Mouse (Mus musculus) cerebellum, adult 18-20 months (tissue): ENCODE measurements around the gene Folh1.
"Not testable (repeated sequence)": the region's sequence is repeated elsewhere in the genome, so short reads cannot be mapped to it uniquely, and the experiment has no call there.

Source experiments
- DNase-seq, 2 experiments: peaks; one replicate each; pipeline ENCODE4 v3.0.0; 2021

Folh1 gene

GRCm38 (mm10) chr7:86775617-86776325 lies at the start of gene Folh1:
Gene Folh1 (minus strand): TSS chr7:86775943.
- DNase-seq: peak; percentile 18 to 22

- DNase-seq: no peak
Measured at GRCm38 (mm10) chr7:86816466-86816865, 40.7 kb upstream of the Folh1 start.

- DNase-seq: not testable (repeated sequence)
Measured at GRCm38 (mm10) chr7:86815716-86816115, 40.0 kb upstream of the Folh1 start.

GRCm38 (mm10) chr7:86815241-86815640 lies 39.5 kb upstream of the Folh1 start:
- DNase-seq: not testable (repeated sequence)

- no peak for DNase-seq
Measured at GRCm38 (mm10) chr7:86794727-86795126, 19.0 kb upstream of the Folh1 start, which contains the start of gene Vmn2r77. Gene Vmn2r77 (plus strand): TSS chr7:86795027.

- DNase-seq: no peak
Measured at GRCm38 (mm10) chr7:86771621-86772020, 4.1 kb downstream of the Folh1 start.

GRCm38 (mm10) chr7:86764628-86765027 lies 11.1 kb downstream of the Folh1 start:
- no peak for DNase-seq

GRCm38 (mm10) chr7:86760751-86761150 lies 15.0 kb downstream of the Folh1 start:
- no peak for DNase-seq

- DNase-seq: no peak
Measured at GRCm38 (mm10) chr7:86725013-86725412, 50.7 kb downstream of the Folh1 start.

- DNase-seq: no peak
Measured at GRCm38 (mm10) chr7:86688030-86688429, 87.7 kb downstream of the Folh1 start, which contains the start of gene Olfr292. Gene Olfr292 (plus strand): TSS chr7:86688330.
